Mouse (Mus musculus): ENCODE data around the gene Llph. TPM values are rescaled to one million over a fixed set of nuclear protein-coding genes. Genes with fewer than 3 reads are reported as not detected.
A peak's percentile ranks its signal among the peaks of the same experiment; 100 is the strongest.

Gene Llph
- polyA plus RNA-seq, 1 experiment, result 0.95 TPM

DNA sequence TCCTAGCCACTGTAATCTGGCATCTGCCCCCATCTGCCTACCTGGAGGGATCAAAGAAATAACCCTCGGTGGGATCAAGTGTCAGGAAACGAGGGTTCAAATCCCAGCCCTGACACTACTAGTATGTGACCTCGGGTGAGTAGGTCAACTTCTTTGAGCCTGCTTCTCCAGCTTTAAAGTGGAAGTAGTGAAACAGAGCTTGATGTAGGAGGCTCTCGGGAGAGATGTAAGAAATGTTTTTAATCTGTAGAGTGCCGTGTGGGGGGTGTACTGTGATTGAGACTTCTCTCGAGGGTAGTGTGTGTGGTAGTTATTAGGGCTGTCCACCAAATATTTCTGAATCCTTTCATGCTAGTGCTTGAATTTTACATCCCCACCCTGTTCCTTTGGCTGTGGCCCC, 15.6 kb downstream of the Llph start:
- H3K36me3 ChIP-seq (ENCODE audit: control insufficient read depth, insufficient read depth, low read length), result no peaks in the 10 kb centered on the region
- no peaks in the 10 kb centered on the region for H3K4me1 ChIP-seq (ENCODE audit: control insufficient read depth, insufficient read depth, insufficient read length, low read length)
- no peak overlapping the region for H3K27ac ChIP-seq (ENCODE audit: insufficient read depth, low read depth, low read length)
- H3K27me3 ChIP-seq (ENCODE audit: control insufficient read depth, insufficient read depth, low read length), result no peaks in the 10 kb centered on the region
- WGBS, result 65% methylated on average over 6 of the region's 6 CpGs
- TF ChIP-seq POLR2A (IDR thresholded peaks at IDR 0.05; ENCODE audit: low read depth, low read length) (no peak), CTCF (IDR thresholded peaks at IDR 0.05; ENCODE audit: extremely low read depth, insufficient read length, insufficient replicate concordance, low read depth, low read length) (no peak)
- no peak overlapping the region for H3K4me3 ChIP-seq (ENCODE audit: low read depth, low read length)

DNA sequence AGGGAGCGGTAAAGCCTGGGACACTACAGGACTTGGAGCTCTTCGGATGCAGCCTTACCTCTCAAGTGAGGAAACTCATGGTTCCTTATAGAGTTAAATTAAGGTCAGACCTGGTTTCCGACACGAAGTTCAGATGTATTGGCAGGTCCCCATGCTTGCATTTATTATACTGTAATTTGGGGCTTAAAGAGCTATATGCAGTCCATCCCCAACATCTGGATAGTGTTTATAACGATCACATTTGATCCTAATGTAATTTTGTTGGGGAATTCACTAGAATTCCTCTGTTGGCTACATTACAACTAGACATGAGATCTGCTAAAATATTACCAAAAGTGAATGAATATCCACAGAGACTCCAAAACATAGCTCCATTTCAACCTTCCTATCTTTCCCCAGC, 18.8 kb downstream of the Llph start:
- WGBS, result 74% methylated on average over 5 of the region's 5 CpGs

DNA sequence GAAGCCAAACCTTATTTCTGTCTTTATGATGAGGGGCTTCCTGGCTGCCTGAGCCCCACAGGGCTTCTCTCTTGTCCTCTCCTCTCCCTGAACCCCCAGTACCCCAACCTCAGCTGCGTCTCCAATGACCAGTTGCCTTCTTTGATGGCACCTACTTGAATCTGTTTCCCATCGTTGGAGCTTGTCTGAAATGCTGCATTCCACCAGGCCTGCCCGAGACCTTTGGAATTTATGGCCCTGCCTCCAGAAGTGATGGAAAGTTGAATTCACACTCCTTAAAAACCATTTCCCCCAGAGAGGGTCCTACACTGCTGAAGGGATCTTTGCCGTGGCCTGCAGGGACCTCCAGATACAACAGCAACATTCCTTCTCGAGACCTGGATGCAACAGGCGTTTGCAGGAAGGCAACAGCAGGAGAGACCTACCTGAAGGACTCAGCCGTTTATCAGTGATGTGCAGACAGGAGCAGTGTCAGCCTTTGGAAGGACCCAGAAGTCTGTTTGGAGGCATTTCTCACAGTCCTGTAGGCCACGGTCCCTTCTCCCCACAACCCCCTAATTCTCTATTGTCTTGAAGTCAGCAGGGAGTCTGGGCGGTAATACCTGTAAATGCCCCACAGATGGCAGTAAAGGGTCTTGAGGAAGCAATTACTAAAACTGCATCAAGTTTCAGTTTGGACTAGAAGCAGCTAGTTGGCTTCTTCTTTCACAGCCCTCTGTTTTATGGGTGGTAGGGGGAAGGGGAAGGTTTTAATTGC, 20.3 kb downstream of the Llph start:
- H3K27ac ChIP-seq (ENCODE audit: insufficient read depth, low read depth, low read length), result no peak overlapping the region
- no peak for TF ChIP-seq POLR2A (IDR thresholded peaks at IDR 0.05; ENCODE audit: low read depth, low read length)
- TF ChIP-seq CTCF (IDR thresholded peaks at IDR 0.05; ENCODE audit: extremely low read depth, insufficient read length, insufficient replicate concordance, low read depth, low read length), result no peak; the same call in 1 of the 2 replicates
- 0 out of 2 replicates have a peak, but pooled peaks cover 2% of the 10 kb centered on the region for H3K27me3 ChIP-seq (ENCODE audit: control insufficient read depth, insufficient read depth, low read length)
- WGBS, result 35% methylated on average over 9 of the region's 9 CpGs
- H3K4me1 ChIP-seq (ENCODE audit: control insufficient read depth, insufficient read depth, insufficient read length, low read length), result no peaks in the 10 kb centered on the region
- H3K4me3 ChIP-seq (ENCODE audit: low read depth, low read length), result no peak overlapping the region
- no peaks in the 10 kb centered on the region for H3K36me3 ChIP-seq (ENCODE audit: control insufficient read depth, insufficient read depth, low read length)

More for the DNA sequence above, 18.8 kb downstream of the Llph start:
- no peak for TF ChIP-seq CTCF (IDR thresholded peaks at IDR 0.05; ENCODE audit: extremely low read depth, insufficient read length, insufficient replicate concordance, low read depth, low read length)
- no peak for TF ChIP-seq POLR2A (IDR thresholded peaks at IDR 0.05; ENCODE audit: low read depth, low read length)
- Histone ChIP-seq H3K4me1 (ENCODE audit: control insufficient read depth, insufficient read depth, insufficient read length, low read length) (no peaks in the 10 kb centered on the region), H3K36me3 (ENCODE audit: control insufficient read depth, insufficient read depth, low read length) (no peaks in the 10 kb centered on the region), H3K4me3 (ENCODE audit: low read depth, low read length) (no peak overlapping the region), H3K27me3 (ENCODE audit: control insufficient read depth, insufficient read depth, low read length) (0 out of 2 replicates have a peak, but pooled peaks cover 2% of the 10 kb centered on the region), H3K27ac (ENCODE audit: insufficient read depth, low read depth, low read length) (no peak overlapping the region)

DNA sequence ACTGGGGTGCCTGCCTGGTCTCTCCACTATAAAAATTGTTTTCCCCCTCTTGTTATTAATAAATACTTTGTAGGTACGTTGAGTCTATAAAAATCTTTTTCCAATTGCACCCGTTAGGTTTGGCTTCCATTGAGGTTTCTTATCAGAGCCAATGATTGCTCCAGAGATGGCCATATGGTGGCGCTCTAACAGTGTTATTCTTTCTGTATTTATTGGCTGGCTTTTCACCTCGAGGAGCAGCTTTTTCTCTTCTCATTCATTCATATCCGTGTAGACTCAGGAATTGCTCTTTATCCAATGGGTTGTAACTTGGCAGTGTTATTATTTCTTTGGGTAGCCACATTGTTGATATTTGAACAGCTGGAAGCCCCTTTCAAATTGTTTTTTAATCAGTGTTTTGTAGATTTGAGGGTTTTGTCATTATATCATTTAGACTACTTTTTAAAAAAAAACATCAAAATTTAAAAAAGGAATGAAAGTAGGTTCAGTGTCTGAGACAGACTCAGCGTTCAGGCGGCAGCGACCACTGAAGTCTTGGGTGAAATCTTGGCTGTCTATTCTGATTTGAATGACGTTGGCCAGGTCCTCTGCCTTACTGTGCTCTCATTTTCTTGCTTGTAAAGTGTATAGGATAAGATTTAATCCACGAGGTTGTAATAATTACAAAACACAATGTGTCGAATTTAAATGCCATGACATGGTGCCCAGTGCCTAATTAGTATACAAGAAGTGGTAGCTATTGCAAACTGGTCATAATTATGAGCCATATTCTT, 24.2 kb downstream of the Llph start:
- Histone ChIP-seq H3K27me3 (ENCODE audit: control insufficient read depth, insufficient read depth, low read length) (0 out of 2 replicates have a peak, but pooled peaks cover 2% of the 10 kb centered on the region), H3K4me3 (ENCODE audit: low read depth, low read length) (no peak overlapping the region), H3K4me1 (ENCODE audit: control insufficient read depth, insufficient read depth, insufficient read length, low read length) (no peaks in the 10 kb centered on the region), H3K27ac (ENCODE audit: insufficient read depth, low read depth, low read length) (no peak overlapping the region), H3K36me3 (ENCODE audit: control insufficient read depth, insufficient read depth, low read length) (no peaks in the 10 kb centered on the region)
- TF ChIP-seq POLR2A (IDR thresholded peaks at IDR 0.05; ENCODE audit: low read depth, low read length) (no peak), CTCF (IDR thresholded peaks at IDR 0.05; ENCODE audit: extremely low read depth, insufficient read length, insufficient replicate concordance, low read depth, low read length) (no peak)
- WGBS, result 52% methylated on average over 11 of the region's 11 CpGs

DNA sequence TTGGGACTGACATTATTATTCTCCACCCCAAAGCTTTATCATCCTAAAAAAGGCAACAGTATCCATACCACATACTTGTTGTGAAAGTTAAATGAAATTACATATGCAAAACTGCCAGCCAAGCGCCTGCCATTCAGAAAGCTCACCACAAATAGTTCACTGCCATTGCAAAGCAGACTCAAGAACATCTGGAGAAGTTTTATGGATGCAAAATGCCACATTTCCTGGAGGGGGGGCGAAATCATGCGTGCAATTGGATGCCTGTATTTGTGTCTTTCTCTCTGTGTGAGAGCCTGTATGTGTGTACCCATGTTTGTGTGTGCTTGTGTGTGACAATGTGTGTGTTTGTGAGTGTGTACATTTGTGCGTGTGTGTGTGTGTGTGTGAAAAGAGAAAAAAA, 24.9 kb downstream of the Llph start:
- 78% methylated on average over 4 of the region's 4 CpGs for whole genome bisulfite sequencing
- TF ChIP-seq CTCF (IDR thresholded peaks at IDR 0.05; ENCODE audit: extremely low read depth, insufficient read length, insufficient replicate concordance, low read depth, low read length) (no peak), POLR2A (IDR thresholded peaks at IDR 0.05; ENCODE audit: low read depth, low read length) (no peak)
- no peaks in the 10 kb centered on the region for H3K4me1 ChIP-seq (ENCODE audit: control insufficient read depth, insufficient read depth, insufficient read length, low read length)

DNA sequence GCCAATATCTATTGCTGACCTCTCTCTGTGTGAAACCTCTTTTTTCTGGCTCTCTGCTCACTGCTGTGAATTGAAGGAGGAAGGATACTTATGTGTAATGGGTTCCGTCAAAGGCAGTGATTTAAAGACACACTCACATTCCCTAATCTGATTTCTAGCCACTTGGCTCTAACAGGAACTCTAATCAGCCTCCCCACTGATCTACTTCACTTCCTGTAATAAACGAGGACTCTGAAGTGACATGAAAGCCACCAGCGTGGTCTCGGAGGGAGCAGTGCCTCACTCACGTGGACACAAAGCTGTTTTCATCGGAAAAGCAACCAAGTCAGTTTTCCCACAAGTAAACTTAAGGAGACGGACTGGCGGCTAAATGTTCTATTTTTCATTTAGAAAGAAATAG, 25.9 kb downstream of the Llph start:
- no peaks in the 10 kb centered on the region for H3K4me1 ChIP-seq (ENCODE audit: control insufficient read depth, insufficient read depth, insufficient read length, low read length)
- no peak for TF ChIP-seq POLR2A (IDR thresholded peaks at IDR 0.05; ENCODE audit: low read depth, low read length)
- TF ChIP-seq CTCF (IDR thresholded peaks at IDR 0.05; ENCODE audit: extremely low read depth, insufficient read length, insufficient replicate concordance, low read depth, low read length), result no peak
- H3K4me3 ChIP-seq (ENCODE audit: low read depth, low read length), result no peak overlapping the region
- no peaks in the 10 kb centered on the region for H3K36me3 ChIP-seq (ENCODE audit: control insufficient read depth, insufficient read depth, low read length)
- H3K27ac ChIP-seq (ENCODE audit: insufficient read depth, low read depth, low read length), result no peak overlapping the region
- WGBS, result 14% methylated on average over 8 of the region's 8 CpGs
- H3K27me3 ChIP-seq (ENCODE audit: control insufficient read depth, insufficient read depth, low read length), result 0 out of 2 replicates have a peak, but pooled peaks cover 2% of the 10 kb centered on the region

More for the DNA sequence above, 24.9 kb downstream of the Llph start:
- no peak overlapping the region for H3K27ac ChIP-seq (ENCODE audit: insufficient read depth, low read depth, low read length)
- no peak overlapping the region for H3K4me3 ChIP-seq (ENCODE audit: low read depth, low read length)
- H3K36me3 ChIP-seq (ENCODE audit: control insufficient read depth, insufficient read depth, low read length), result no peaks in the 10 kb centered on the region
- H3K27me3 ChIP-seq (ENCODE audit: control insufficient read depth, insufficient read depth, low read length), result 0 out of 2 replicates have a peak, but pooled peaks cover 2% of the 10 kb centered on the region

DNA sequence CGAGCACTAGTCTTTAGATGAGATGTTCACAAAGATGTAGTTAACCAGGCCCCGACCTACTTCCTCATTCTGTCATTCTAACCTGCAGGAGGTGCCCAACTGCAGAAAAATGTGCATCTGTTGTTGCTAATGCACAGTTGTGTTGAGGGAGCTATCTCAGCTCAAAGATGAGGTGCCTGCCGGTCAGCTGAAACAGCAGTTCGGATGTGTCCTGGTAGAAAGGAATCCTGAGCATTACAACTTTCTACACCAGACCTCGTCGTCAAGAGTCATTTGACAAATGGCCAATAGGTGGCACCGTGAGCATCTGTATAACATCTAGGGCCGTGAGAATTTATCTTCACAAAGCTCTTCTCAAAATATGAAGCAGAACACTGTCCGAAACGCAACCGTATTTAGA, 30.4 kb downstream of the Llph start:
- Histone ChIP-seq H3K4me3 (ENCODE audit: low read depth, low read length) (no peak overlapping the region), H3K4me1 (ENCODE audit: control insufficient read depth, insufficient read depth, insufficient read length, low read length) (no peaks in the 10 kb centered on the region), H3K27me3 (ENCODE audit: control insufficient read depth, insufficient read depth, low read length) (no peaks in the 10 kb centered on the region), H3K36me3 (ENCODE audit: control insufficient read depth, insufficient read depth, low read length) (no peaks in the 10 kb centered on the region), H3K27ac (ENCODE audit: insufficient read depth, low read depth, low read length) (no peak overlapping the region)
- TF ChIP-seq POLR2A (IDR thresholded peaks at IDR 0.05; ENCODE audit: low read depth, low read length) (no peak), CTCF (IDR thresholded peaks at IDR 0.05; ENCODE audit: extremely low read depth, insufficient read length, insufficient replicate concordance, low read depth, low read length) (peak; percentile 38; the same call in 1 of the 2 replicates)
- 17% methylated on average over 11 of the region's 11 CpGs for WGBS
